Mouse (Mus musculus) embryo, embryonic 10.5 days (tissue): ENCODE results near the gene Gamt.
"Not testable (repeated sequence)": the region's sequence is repeated elsewhere in the genome, so short reads cannot be mapped to it uniquely, and the experiment has no call there.

ENCODE experiments used
- DNase-seq: peaks from one replicate; pipeline ENCODE4 v3.0.0-alpha.2; 2015; ENCODE audit warnings: low spot score

The Gamt gene

DNA sequence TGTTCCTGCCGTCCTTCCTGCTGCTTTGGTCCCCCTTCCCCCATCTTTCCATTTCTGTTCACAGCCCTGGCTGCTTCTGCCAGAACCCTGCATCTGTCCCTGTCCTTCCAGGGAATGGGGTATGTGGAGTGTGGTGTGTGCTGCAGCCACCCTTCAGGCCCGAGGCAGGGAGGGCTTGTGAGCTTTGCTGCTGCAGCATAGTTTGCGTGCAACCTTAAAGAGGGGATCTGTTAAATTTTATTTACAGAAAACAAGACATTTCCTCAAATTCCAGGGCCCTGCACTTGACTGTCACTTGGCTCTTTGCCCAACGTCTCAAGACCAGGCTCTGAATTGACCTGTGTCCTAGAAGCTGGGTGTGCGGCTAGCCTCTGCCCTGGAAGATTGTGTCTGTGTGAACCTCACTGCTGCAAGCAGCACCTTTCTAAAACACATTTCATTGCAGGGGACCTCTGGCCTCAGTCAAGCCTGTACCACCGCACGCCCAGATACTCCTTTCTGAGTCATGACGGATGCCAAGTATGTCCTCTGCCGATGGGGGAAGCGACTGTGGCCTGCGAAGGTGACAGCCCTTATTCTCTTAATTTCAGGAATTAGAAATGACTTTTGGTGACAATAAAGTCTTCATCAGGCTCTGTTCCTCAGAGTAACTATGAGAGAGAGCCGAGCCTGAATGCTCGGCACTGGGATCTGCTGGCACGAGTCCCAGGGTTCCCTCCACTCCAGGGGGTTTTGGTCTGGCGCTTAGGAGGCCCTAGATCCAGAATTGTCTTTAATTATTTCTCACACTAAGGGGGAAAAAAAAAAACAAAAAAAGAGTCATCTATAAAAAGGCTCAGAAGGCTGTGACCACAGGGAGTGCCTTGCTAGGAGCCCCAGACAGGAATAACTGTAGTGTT, 32.7 kb downstream of the Gamt start:
- no peak for DNase-seq

- no peak for DNase-seq
Observed at GRCm38 (mm10) chr10:80227166-80227539, 33.7 kb downstream of the Gamt start.

GRCm38 (mm10) chr10:80226416-80227165, 34.2 kb downstream of the Gamt start, which contains the start of gene Mum1:
Gene Mum1 (plus strand): TSS chr10:80226434.
- peak; percentile 100 for DNase-seq

DNA sequence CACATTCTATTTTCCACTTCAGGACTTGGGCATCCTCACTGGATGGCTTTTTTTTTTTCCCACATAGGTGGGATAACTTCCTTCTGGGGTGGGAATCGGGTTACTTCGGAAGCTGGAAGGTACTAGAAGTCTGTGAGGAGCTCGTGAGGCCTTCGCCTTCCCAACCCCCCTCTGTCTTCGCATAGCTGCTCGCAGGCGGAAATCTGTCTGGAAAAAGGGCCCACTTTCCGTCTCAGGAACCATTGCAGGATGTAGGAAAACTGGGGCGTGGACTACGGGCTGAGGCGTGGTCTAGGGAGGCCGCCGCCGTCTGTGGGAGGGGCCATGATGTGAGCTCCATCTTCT, 34.8 kb downstream of the Gamt start:
- DNase-seq, result no peak

GRCm38 (mm10) chr10:80223137-80223536, 37.7 kb downstream of the Gamt start:
- not testable (repeated sequence) for DNase-seq

GRCm38 (mm10) chr10:80220676-80221075, 40.1 kb downstream of the Gamt start:
- no peak for DNase-seq

DNA sequence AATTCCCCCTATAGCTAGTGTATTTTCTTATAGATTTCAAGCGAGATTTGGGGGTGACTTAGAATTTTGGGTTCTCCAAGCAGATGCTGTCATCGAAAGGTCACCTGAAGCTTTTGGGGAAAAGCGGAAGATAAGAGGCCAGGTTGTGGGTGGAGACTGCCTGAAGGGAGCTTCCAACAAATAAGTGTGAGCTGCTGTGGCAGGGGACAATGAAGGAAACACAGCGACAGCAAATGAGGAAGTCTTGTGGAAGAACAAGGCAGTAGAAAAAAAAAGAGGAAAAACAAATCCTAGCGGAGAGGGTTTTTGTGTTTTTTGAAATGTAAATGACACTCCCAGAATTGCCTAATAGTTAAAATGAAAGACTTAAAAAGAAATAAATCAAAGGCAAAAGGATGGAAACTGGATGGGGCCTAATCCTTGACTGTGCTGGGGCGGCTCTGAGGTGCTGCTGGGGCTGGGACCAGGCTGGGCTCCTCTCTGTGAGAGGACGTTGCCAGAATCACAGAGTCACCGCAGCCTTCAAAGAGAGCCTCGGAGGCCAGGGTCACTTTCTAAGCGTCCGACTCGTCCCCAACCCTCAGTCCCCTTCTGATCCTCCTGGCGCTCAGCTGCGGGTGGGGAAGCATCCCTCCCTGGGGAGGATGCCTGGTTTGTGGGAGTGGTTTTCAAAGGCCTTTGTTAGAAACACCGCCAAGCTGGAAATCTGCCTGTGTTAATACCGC, 45.6 kb downstream of the Gamt start:
- DNase-seq, result peak; percentile 39

DNA sequence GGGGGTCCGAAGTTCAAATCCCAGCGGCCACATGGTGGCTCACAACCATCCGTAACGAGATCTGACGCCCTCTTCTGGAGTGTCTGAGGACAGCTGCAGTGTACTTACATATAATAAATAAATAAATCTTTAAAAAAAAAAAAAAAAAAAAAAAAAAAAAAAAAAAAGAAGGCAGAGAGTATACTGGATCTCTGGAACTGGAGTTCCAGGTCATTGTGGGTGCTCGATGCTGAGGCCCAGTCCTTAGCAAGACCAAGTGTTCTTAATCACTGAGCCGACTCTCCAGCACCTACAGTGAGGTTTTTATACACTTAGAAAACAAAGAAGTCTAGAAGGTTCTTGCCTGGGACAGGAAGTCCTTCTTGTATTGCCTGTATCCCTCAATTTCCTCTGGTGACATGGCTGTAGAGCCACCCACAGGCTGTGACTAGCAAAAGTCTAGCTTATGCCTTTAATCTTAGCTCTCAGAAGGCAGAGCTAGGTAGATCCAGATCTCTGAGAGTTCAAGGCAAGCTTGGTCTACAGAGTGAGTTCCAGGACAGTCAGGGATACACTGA, 49.2 kb downstream of the Gamt start:
- DNase-seq, result not testable (repeated sequence)

GRCm38 (mm10) chr10:80208841-80209371, 51.9 kb downstream of the Gamt start:
- peak; percentile 61 for DNase-seq

DNA sequence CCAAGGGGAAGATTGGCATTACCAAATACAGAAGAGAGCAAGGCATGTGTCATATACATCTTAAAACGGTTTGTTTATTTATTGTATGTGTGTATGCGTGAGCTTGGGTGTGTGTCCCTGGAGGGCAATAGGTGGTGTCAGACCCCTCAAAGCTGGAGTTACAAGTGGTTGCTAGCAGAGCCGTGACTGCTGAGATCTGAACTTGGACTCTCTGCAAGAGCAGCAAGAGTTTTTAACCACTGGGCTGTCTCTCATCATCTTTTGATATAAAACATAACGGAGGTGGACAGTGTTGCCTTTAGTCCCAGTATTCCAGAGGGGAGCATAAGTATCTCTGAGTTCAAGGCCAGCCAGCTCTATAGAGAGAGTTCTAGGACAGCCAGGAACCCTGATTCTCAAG, 52.6 kb downstream of the Gamt start:
- no peak for DNase-seq
